Mouse (Mus musculus) liver, postnatal 0 days (tissue): Measurements from ENCODE around the gene Dag1. TPM values are rescaled to one million over a fixed set of nuclear protein-coding genes. Genes with fewer than 3 reads are reported as not detected.

ENCODE experiments used
- ATAC-seq: fragments of 200-750 bp; cut with Nextera tagmentation; 2 replicates; pipeline ENCODE4 v1.8.0; 2017; ENCODE audit warnings: mild to moderate bottlenecking, moderate library complexity
- DNase-seq: peaks from one replicate; pipeline ENCODE4 v3.0.0-alpha.2; 2016
- H3K27ac ChIP-seq: fragments of 300-500 bp; sonication (generic); 2 replicates; pipeline ENCODE4 v1.5.1; 2014; ENCODE audit warnings: antibody characterized with exemption, moderate library complexity, mild to moderate bottlenecking, low read depth
- H3K27me3 ChIP-seq: fragments of 300-500 bp; sonication (generic); 2 replicates; pipeline ENCODE4 v1.6.1; 2014; ENCODE audit warnings: low read length, control low read depth, mixed read lengths; ENCODE audit not compliant: insufficient read depth
- H3K36me3 ChIP-seq: fragments of 300-500 bp; sonication (generic); replicated peaks from 2 replicates; pipeline ENCODE4 v1.6.1; 2014; ENCODE audit warnings: mild to moderate bottlenecking, control low read depth, low read length, moderate library complexity, mixed read lengths; ENCODE audit not compliant: insufficient read depth
- H3K4me1 ChIP-seq: fragments of 300-500 bp; sonication (generic); 2 replicates; pipeline ENCODE4 v1.6.1; 2014; ENCODE audit warnings: antibody characterized with exemption, mild to moderate bottlenecking, control low read depth; ENCODE audit not compliant: insufficient read depth
- H3K4me2 ChIP-seq: fragments of 300-500 bp; sonication (generic); 2 replicates; pipeline ENCODE4 v1.6.1; 2014; ENCODE audit warnings: low read depth, mild to moderate bottlenecking, low read length, moderate library complexity, mixed read lengths
- H3K4me3 ChIP-seq: fragments of 300-500 bp; sonication (generic); 2 replicates; pipeline ENCODE4 v1.5.1; 2014; ENCODE audit warnings: low read depth, low read length
- H3K9ac ChIP-seq: fragments of 300-500 bp; sonication (generic); replicated peaks from 2 replicates; pipeline ENCODE4 v1.6.1; 2014; ENCODE audit warnings: mild to moderate bottlenecking, moderate library complexity
- H3K9me3 ChIP-seq: fragments of 300-500 bp; sonication (generic); 2 replicates; pipeline ENCODE4 v1.6.1; 2016; ENCODE audit warnings: mild to moderate bottlenecking, control low read depth, low read length, mixed read lengths
- CTCF ChIP-seq: sonication (generic); IDR thresholded peaks from 2 replicates; pipeline ENCODE4 v1.5.1; 2016; ENCODE audit warnings: antibody characterized with exemption, low read depth
- EP300 ChIP-seq: IDR thresholded peaks from 2 replicates; pipeline ENCODE4 v1.6.1; 2016; ENCODE audit warnings: antibody characterized with exemption, low read depth, mild to moderate bottlenecking
- WGBS: fragments of 180-500 bp; shearing (Covaris S2); extraction: QIAGEN DNeasy Blood & Tissue Kit; methylation state at CpG from one replicate; pipeline ENCODE4 v1.1.7; 2014; ENCODE audit not compliant: insufficient replicate concordance; 5-methylcytosine and 5-hydroxymethylcytosine counted together
- polyA plus RNA-seq: library from polyadenylated mRNA; unstranded; fragments of >200 nt; fragmentation: Nextera tagmentation; extraction: Ambion mirVana; gene quantifications from 2 replicates; pipeline ENCODE4 v1.2.1, GENCODE M21; 2015

Dag1 gene
- polyA plus RNA-seq, 1 experiment from 2014 or later = 20.0 TPM

GRCm38 (mm10) chr9:108266261-108266935 lies 2.6 kb upstream of the Dag1 start:
- WGBS = 50% methylated on average over 10 of the region's 10 CpGs
- no peak overlapping the region for H3K4me3 ChIP-seq

GRCm38 (mm10) chr9:108264191-108264921 lies 598 bp upstream of the Dag1 start:
- peak; percentile 58 for DNase-seq
- Histone ChIP-seq H3K4me3 (peak overlapping the region; percentile 82), H3K36me3 (no peaks in the 10 kb centered on the region), H3K27ac (peak overlapping the region; percentile 89), H3K4me2 (peak overlapping the region; percentile 98), H3K9me3 (no peaks in the 10 kb centered on the region), H3K9ac (peak overlapping the region; percentile 82), H3K4me1 (peaks cover 19% of the 10 kb centered on the region), H3K27me3 (no peaks in the 10 kb centered on the region)
- no peak for TF ChIP-seq EP300
- TF ChIP-seq CTCF = no peak
- ATAC-seq = peak; percentile 30
- 11% methylated on average over 10 of the region's 10 CpGs for WGBS

More at GRCm38 (mm10) chr9:108266261-108266935, 2.6 kb upstream of the Dag1 start:
- no peak overlapping the region for H3K4me2 ChIP-seq
- no peak for ATAC-seq
- DNase-seq = no peak
- H3K9me3 ChIP-seq = no peaks in the 10 kb centered on the region
- no peak for TF ChIP-seq CTCF
- no peak for TF ChIP-seq EP300
- no peaks in the 10 kb centered on the region for H3K36me3 ChIP-seq
- H3K27me3 ChIP-seq = no peaks in the 10 kb centered on the region
- no peak overlapping the region for H3K9ac ChIP-seq
- no peak overlapping the region for H3K27ac ChIP-seq
- peaks cover 20% of the 10 kb centered on the region for H3K4me1 ChIP-seq

GRCm38 (mm10) chr9:108263131-108263681 lies 552 bp downstream of the Dag1 start:
- peak overlapping the region; percentile 98 for H3K4me2 ChIP-seq
- peaks cover 17% of the 10 kb centered on the region for H3K4me1 ChIP-seq
- H3K36me3 ChIP-seq = no peaks in the 10 kb centered on the region
- DNase-seq (no peak), ATAC-seq (peak; percentile 60)
- peak overlapping the region; percentile 82 for H3K4me3 ChIP-seq
- TF ChIP-seq EP300 (no peak), CTCF (no peak)
- WGBS = 2% methylated on average over 43 of the region's 62 CpGs
- H3K9ac ChIP-seq = peak overlapping the region; percentile 82
- H3K9me3 ChIP-seq = no peaks in the 10 kb centered on the region
- H3K27me3 ChIP-seq = no peaks in the 10 kb centered on the region
- peak overlapping the region; percentile 89 for H3K27ac ChIP-seq

- Histone ChIP-seq H3K27me3 (no peaks in the 10 kb centered on the region), H3K4me3 (peak overlapping the region; percentile 82), H3K9me3 (no peaks in the 10 kb centered on the region), H3K4me1 (peaks cover 15% of the 10 kb centered on the region), H3K9ac (peak overlapping the region; percentile 82), H3K36me3 (no peaks in the 10 kb centered on the region), H3K27ac (peak overlapping the region; percentile 89), H3K4me2 (peak overlapping the region; percentile 98)
- ATAC-seq (no peak), DNase-seq (no peak)
- TF ChIP-seq CTCF = no peak
- WGBS = 54% methylated on average over 11 of the region's 11 CpGs
Observed at GRCm38 (mm10) chr9:108262494-108263049, 1.2 kb downstream of the Dag1 start.

GRCm38 (mm10) chr9:108261865-108262264 lies 1.9 kb downstream of the Dag1 start:
- H3K4me2 ChIP-seq = peak overlapping the region; percentile 98
- WGBS = 68% methylated on average over 7 of the region's 7 CpGs
- H3K27me3 ChIP-seq = no peaks in the 10 kb centered on the region
- no peak overlapping the region for H3K4me3 ChIP-seq
- no peak overlapping the region for H3K27ac ChIP-seq
- peaks cover 13% of the 10 kb centered on the region for H3K4me1 ChIP-seq
- no peak for TF ChIP-seq CTCF
- no peak for TF ChIP-seq EP300
- ATAC-seq (no peak), DNase-seq (no peak)
- no peak overlapping the region; the same call in 1 of the 2 replicates for H3K9ac ChIP-seq
- no peaks in the 10 kb centered on the region for H3K9me3 ChIP-seq
- no peaks in the 10 kb centered on the region for H3K36me3 ChIP-seq

GRCm38 (mm10) chr9:108260526-108260925 lies 3.2 kb downstream of the Dag1 start:
- Histone ChIP-seq H3K4me1 (peaks cover 13% of the 10 kb centered on the region), H3K4me2 (no peak overlapping the region), H3K9me3 (no peaks in the 10 kb centered on the region), H3K9ac (no peak overlapping the region), H3K4me3 (no peak overlapping the region), H3K36me3 (no peaks in the 10 kb centered on the region), H3K27ac (no peak overlapping the region), H3K27me3 (no peaks in the 10 kb centered on the region)
- WGBS = 70% methylated on average over 4 of the region's 4 CpGs
- DNase-seq (no peak), ATAC-seq (no peak)
- no peak for TF ChIP-seq EP300
- TF ChIP-seq CTCF = no peak
